22 mouse cellular contexts compared by ENCODE assay signal in the genomic region with DNA sequence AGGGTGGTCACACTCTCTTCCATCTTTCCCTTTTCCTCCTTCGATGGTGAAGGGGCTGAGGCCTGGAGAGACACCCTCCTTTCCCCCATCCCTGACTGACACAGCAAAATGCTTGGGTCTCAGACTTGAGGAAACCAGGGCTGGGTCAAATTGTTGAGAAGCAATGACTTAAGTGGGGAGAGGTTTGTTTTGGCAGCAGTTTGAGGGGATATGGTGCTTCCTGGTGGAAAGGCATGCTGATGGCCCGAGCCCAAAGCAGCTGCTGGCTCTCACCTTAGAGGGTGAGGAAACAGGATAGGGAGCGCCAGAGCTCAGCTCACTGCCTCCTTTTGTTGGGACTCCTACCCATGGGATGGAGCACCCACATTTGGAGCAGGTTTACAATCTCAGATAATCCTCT. TPM values are rescaled to one million over a fixed set of nuclear protein-coding genes. Genes with fewer than 3 reads are reported as not detected.
"Had no signal": no experiment of that assay in that cellular context is flagged by ENCODE, and none has a peak within 500 bp of the region (broad histone marks: within the 10 kb centered on the region; RNA-seq: fewer than 3 reads in every experiment).

No protein-coding gene starts in this region.

- H3K4me1 ChIP-seq: limb, embryonic 12.5 days; midbrain, embryonic 10.5 days; neural tube, embryonic 15.5 days had no signal

- H3K4me2 ChIP-seq: limb, embryonic 12.5 days; neural tube, embryonic 15.5 days had no signal

- H3K4me3 ChIP-seq: limb, embryonic 12.5 days; midbrain, embryonic 10.5 days; myocyte; neural tube, embryonic 15.5 days had no signal

- DNase-seq: kidney, adult 18-20 months; layer of hippocampus, adult 9-11 months; layer of hippocampus, postnatal 36 days; lung, adult 2 months; lung, postnatal 4 days; midbrain, embryonic 14.5 days; right cerebral cortex, adult 18-20 months; right cerebral cortex, postnatal 25 days; thymus, adult 18-20 months; thymus, postnatal 14 days had no signal

- H3K27me3 ChIP-seq: limb, embryonic 12.5 days; neural tube, embryonic 15.5 days had no signal

- ATAC-seq: inflammation-experienced regulatory T-cells, adult 6 months; lung, postnatal 0 days had no signal

- H3K36me3 ChIP-seq: limb, embryonic 12.5 days; midbrain, embryonic 10.5 days; neural tube, embryonic 15.5 days had no signal

- H3K9me3 ChIP-seq: neural tube, embryonic 15.5 days had no signal

- H3K27ac ChIP-seq: limb, embryonic 12.5 days; midbrain, embryonic 10.5 days; neural tube, embryonic 15.5 days; stomach, postnatal 0 days had no signal

- H3K9ac ChIP-seq: limb, embryonic 12.5 days; neural tube, embryonic 15.5 days had no signal

RNA-seq across cellular contexts. Expression of a gene that starts 2.4 kb away (rescaled TPM):
- total RNA-seq: layer of hippocampus, postnatal 36 days; left cerebral cortex, postnatal 25 days; megakaryocyte, adult 5-6 weeks had no signal
- polyA plus RNA-seq: inflammation-experienced regulatory T-cells, adult 6 months; limb, embryonic 12.5 days; midbrain, embryonic 10.5 days; midbrain, embryonic 14.5 days; myocyte; neural tube, embryonic 11.5 days; urinary bladder, adult 2 months had no signal

RNA-seq across cellular contexts. Expression of a gene that starts 30.8 kb away (rescaled TPM):
- total RNA-seq: layer of hippocampus, postnatal 36 days; left cerebral cortex, adult 8-10 months; left cerebral cortex, postnatal 25 days; megakaryocyte, adult 5-6 weeks had no signal
- polyA plus RNA-seq: inflammation-experienced regulatory T-cells, adult 6 months; limb, embryonic 12.5 days; midbrain, embryonic 14.5 days; myocyte; neural tube, embryonic 11.5 days; urinary bladder, adult 2 months had no signal

RNA-seq across cellular contexts. Expression of a gene that starts 43.7 kb away (rescaled TPM):
- total RNA-seq: layer of hippocampus, postnatal 36 days; left cerebral cortex, adult 8-10 months; left cerebral cortex, postnatal 25 days; megakaryocyte, adult 5-6 weeks had no signal
- polyA plus RNA-seq: inflammation-experienced regulatory T-cells, adult 6 months; limb, embryonic 12.5 days; midbrain, embryonic 10.5 days; midbrain, embryonic 14.5 days; myocyte; neural tube, embryonic 11.5 days; urinary bladder, adult 2 months had no signal
